Mouse (Mus musculus) inflammation-experienced regulatory T-cells, adult 16 weeks (primary cell): ENCODE data around the gene 1700025G04Rik. TPM values are rescaled to one million over a fixed set of nuclear protein-coding genes. Genes with fewer than 3 reads are reported as not detected.

Source experiments
- polyA plus RNA-seq: library from polyadenylated mRNA; unstranded; fragments of 100-300 nt; shearing (Covaris generic); gene quantifications from one replicate; pipeline ENCODE4 v1.2.1, GENCODE M21; 2017

1700025G04Rik gene
- polyA plus RNA-seq: 5.2 TPM

DNA sequence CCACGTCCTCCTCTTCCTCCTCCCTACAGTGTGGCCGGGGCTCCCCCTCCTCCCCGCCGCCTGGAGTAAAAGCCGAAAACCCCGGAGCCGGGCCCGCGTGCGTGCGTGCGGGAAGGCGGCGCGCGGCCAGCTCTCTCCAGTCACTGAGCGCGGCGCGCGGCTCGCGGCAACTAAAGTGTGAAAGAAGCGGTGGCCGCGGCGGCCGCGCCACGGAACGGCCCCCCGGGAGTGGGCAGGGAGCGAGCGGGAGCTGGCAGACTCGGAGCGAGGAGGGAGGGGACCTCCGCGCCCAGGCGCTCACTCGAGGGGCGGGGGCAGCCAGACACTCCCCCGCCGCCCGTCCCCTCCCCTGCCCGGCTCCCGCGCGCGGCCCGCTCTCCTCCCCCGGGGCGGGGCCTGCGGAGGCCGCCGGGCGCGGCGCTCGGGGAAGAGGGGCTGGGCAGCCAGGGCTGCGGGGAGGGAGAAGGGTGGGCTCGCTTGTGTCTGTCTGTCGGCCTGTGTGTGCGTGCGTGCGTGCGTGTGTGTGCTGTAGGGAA lies at the start of gene 1700025G04Rik:
1700025G04Rik (minus strand) TSS at position 108 of the 536 bp plus-strand sequence.

